Mouse (Mus musculus) C2C12 (cell line): ENCODE measurements at regions not wholly inside any gene's neighbourhood (a gene's known extent, or its start where the extent isn't known, plus 50 kb on each side); places are given as distances from the start of the nearest gene placed in this dataset.

Experiments
- CTCF ChIP-seq: IDR thresholded peaks from one replicate; pipeline ENCODE4 v1.5.1; 2011; ENCODE audit not compliant: control insufficient read depth, insufficient read depth, insufficient read length
- USF1 ChIP-seq: IDR thresholded peaks from one replicate; pipeline ENCODE4 v1.6.1; 2011; ENCODE audit warnings: low read depth, mild to moderate bottlenecking, control low read depth, moderate library complexity

GRCm38 (mm10) chr13:52735934-52736523, 153.1 kb downstream of the Syk start:
- TF ChIP-seq USF1 (no peak), CTCF (no peak)
